Mouse (Mus musculus): ENCODE data around the gene 6820408C15Rik.
"Not testable (repeated sequence)": the region's sequence is repeated elsewhere in the genome, so short reads cannot be mapped to it uniquely, and the experiment has no call there.

The 6820408C15Rik gene

DNA sequence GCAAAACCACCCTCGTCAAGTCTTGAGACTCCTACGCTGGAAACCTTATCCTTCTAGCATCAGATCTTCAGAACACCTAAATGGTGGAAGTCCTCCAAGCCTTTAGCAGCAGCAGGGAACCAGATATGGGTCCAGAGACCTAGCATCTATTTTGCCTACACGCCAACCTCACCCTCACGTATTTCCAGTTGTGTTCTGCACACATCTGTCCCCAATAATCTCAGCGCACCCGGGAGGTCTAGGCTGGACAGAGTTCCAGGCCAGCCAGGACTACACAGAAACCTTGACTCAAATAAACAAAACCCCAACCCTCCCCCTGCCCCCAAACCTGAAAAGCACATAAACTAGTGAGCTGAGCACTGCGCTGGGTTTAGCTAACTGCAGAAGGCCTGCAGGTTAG, 3.9 kb upstream of the 6820408C15Rik start:
- DNase-seq (ENCODE audit: low read depth) = no peak

DNA sequence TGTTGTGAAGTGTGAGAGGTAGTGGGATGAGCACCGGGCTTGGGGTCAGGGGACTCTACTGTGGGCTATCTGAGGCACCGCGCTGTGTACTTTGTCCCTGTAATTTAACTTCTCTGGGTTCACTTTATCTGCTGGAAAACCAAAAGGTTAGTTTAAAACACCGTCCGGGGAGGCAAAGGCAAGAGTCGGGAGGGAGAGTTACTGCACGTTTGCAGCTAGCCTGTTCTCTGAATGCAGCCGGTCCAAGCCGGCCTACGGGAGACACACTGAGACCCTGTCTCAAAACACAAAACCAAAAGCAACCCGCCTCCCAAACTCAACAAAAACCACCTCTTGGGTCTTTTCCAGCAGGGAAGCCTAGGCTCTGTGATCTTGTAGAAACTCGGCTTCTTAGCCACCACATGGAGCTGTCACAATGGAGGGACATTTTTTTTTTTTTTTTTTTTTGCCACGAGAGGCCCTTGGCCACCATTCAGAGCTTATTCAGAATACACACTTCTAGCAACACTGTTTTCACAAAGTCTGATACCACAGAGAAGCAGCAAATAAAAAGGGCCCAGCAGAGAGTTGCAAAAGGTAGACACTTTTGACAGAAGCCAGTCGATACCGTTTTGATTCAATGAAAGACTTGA, 2.7 kb upstream of the 6820408C15Rik start:
- no peak for DNase-seq (ENCODE audit: low read depth)

DNA sequence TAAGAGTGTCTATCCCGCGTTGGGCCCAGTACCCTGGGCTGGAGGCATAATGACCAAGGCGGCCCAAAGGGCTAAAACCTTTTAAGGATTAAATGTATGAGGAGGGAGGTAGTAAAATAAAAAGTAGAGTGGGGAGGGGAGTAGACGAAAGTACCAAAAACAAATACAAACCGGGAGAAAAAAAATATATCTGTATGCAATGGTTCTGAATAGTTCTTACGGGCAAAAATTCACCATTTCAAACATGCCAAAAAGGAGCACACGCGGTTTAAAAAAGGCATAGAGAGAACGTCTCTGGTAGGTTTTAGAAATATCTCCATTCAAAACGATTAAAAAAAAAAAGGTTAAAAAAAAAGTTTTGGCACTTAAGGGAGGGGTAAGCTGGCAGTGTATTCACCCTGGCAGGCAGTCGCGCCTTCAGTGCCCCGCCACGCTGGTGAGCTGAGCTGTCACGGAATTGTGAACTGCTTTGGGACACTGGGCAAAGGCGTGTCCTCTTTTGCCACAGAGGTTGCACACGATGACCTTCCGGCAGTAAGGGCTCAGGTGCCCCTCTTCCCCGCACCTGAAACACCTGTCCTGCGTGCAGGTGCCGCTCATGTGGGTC, 2.1 kb upstream of the 6820408C15Rik start:
- DNase-seq (ENCODE audit: low read depth) = no peak

DNA sequence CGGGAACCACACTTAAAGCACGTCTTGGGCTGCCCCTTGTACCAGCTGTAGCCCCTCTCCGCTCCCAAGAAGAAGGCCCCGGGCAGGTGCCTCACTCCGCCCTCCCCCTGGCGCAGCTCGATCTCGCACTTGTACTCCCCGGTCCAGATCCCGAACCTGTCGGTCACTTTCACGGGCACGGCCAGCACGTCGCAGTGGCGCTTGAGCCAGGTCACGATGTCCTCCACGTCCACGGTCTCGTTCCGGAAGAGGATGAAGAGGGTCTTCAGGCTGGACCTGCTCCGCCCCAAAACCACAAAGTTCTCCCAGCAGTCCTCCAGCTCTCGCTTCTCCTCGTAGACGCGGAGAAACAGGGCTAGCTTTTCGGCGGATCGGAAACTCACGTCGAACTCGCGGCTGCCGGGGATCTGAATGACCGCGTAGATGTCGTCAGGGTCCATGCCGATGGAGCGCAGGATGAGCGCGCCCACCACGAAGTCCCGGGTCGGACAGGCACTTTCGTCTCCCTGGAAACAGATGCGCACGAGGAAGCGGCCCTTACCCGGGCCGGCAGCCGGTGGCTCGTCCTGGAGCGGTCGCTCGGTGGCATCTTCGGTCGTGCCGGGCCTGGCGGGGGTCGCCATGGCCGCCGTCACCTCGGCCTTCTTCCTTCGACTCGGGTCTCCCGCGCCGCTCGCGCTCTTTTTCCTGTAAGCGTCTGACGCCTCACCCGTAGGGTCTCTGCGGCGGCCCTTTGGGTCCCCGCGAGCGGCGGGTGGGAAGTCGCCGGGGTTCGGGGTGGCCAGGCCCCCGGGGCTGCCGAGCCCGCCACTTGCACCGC, 1.4 kb upstream of the 6820408C15Rik start:
- no peak for DNase-seq (ENCODE audit: low read depth)

DNA sequence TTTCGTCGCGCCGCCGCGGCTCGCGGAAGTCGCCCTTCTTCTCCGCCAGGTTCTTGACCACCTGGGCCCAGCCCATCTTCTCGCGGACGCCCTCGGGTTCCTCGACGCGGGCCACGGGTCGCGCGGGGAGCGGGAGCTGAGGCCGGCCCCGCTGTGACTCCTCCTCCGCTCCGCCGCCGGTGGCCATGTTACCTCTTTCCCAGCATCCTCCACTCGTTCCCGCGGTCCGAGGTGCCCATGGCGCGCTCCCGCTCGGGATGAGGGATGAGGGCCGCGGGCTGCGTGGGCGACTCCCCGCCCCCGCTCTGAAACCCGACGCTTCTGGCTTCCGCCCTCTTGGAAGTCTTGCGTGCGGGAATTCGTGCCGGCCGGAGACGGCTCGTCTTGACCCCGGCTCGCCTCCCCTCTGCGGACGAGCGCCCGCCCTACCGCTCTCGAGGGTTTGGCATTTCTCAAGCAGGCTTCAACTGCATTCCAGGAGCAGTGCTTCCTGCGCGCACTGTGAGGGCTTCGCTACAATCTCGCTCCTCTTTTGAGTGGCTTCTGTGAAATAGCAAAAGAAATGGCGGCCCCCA, 709 bp upstream of the 6820408C15Rik start, which contains the start of gene Zcchc3:
Zcchc3 (minus strand) TSS at position 437 of the 575 bp plus-strand sequence.
- no peak for DNase-seq (ENCODE audit: low read depth)

DNA sequence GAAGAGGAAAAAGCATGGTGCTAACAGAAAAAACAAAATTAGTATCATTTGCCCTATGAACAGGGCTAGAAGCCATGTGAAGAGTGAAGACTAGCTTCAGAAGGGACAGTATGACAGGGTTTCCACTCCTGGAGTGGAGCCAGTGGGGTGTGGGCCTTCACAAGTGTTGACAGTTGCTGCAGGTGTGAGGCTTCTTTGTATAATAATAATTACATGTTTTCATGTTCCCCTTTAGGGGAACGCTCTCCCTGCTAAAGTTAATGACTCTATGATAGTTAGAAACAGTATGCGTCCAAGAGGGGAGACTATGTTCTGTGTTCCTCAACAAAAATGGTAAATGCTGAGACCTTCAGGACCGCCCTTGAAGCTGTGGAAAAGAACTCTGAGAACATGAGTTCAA, 399 bp downstream of the 6820408C15Rik start:
- no peak for DNase-seq (ENCODE audit: low read depth)

DNA sequence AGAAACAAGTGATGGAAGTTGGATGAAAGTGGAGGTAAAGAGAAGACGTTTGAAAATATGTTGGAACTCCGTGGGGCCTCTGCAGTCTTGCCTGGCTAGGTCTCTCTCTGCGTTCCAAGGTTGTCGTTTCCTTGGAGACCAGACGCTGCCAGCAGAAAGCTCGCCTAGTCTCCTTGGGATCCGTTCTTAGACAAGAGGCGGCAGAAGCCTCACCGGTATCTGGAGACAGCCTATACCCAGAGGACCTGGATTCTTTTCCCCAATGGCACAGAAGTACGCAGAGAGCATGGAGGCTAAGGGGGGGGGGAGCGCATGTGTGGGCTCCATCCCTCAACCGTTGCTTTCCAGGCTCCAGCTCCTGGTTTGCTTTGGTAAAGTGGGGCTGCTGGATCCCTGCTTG, 12.1 kb downstream of the 6820408C15Rik start:
- DNase-seq (ENCODE audit: low read depth) = no peak

DNA sequence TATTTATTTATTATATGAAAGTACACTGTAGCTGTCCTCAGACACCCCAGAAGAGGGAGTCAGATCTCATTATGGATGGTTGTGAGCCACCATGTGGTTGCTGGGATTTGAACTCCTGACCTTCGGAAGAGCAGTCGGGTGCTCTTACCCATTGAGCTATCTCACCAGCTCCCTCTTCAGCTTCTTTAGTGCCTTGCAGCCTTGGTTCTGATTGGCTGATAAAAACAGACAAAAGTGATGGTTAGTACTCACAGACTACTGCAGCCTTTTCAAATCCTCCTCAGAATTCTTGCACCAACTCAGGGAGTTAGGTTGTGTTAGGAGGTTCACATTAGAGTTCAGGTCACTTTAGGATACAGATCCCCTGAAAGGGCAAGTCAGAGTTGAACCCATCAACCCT, 13.1 kb downstream of the 6820408C15Rik start:
- not testable (repeated sequence) for DNase-seq (ENCODE audit: low read depth)

DNA sequence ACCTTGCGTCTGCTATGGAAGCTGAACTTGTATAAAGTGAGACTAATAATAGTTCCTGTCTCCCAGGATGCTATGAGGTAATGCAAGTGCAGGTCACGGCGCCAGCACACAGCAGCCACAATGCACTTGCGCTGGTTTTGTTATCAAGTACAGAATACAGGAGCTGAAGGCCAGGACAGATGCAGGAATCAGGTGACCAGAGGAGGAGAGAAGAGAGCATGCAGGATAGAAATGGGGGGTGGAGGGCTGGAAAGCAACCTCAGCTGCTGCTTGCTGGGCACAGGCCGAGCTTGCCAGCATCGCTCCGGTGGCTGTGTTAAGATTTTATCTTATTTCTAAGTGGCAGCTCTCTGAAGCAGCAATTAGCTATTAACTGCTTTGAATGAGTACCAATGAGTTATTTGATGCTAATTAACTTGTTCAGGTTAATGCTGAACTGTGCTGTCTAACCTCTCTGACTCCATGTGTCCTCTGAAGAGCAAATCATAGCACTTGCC, 21.1 kb downstream of the 6820408C15Rik start:
- DNase-seq (ENCODE audit: low read depth) = no peak

DNA sequence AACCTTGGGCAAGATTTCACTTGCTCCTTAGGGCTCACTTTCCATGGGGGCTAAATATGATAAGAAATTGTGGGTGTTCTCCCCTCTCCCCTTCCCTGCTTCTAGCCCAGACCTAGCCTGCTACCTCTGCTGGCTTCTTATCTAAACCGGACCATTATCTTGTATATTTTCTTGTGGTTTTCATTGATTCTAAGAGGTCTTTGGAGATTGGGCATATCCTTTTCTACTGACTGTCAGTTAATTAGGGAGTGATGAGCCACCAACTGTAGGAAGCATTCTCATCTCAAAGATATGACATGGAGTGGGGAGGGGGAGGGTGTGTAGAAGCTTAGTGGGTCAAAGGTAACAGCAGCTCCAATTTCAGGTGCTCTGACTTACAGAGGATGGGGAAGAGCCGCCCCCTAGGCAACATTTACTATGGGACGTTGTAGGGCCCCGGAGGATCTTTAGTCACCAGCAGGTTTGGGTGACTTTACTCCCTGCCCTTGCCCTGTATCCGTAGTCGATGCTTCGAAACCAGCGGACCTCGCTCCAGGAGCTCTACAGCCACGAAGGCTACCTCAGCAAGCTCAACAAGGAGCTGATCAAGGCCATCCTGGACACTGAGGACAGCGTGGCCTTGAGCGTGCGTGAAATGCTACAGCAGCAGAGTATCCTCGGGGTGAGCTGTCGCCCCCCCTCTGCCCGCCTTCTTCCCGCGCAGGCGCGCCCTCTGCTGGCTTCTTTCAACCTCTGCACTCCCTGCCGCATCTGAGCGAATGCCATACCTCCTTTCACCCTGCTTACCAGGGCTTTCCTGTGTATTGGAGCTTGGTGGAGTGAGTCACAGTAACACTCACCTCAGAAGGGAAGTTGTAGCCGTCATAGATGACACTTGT, 21.8 kb downstream of the 6820408C15Rik start:
- peak; percentile 27 for DNase-seq (ENCODE audit: low read depth)

DNA sequence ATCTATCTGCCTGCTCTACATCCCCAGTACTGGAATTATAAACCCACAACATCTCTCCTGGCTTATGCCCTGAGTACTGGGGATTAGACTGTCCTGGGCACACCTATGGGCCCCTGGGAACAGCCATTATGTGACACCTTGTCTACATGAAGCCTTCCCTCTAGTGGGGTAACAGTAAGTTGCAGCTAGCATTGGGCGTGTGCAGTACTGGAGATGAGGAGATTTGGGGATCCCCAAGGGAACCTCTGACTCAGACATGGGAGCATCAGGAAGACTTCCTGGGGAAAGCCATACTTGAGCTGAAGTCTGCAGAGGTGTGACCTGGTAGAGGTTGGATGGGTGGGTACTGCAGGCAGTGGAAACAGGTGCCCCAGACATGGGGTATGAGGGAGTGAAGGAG, 23.6 kb downstream of the 6820408C15Rik start:
- no peak for DNase-seq (ENCODE audit: low read depth)

DNA sequence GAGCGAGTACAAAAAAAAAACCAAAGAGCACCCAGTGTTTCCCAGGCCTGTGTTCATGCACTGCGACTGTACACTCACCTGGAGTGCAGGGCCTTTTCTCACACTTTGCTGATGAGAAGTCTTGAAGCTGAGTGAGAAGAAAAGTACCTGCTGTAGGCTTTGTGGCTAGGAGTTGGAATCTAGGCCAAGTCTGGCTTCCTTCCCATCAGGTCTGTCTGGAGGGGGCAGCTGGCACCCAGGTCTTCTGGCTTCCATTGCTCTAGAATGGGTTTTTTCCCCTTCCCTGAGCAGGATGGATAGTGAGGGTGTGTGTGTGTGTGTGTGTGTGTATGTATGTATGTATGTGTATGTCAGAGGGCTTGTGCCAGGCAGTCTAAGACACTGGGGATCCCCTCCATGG, 24.4 kb downstream of the 6820408C15Rik start:
- DNase-seq (ENCODE audit: low read depth) = no peak

DNA sequence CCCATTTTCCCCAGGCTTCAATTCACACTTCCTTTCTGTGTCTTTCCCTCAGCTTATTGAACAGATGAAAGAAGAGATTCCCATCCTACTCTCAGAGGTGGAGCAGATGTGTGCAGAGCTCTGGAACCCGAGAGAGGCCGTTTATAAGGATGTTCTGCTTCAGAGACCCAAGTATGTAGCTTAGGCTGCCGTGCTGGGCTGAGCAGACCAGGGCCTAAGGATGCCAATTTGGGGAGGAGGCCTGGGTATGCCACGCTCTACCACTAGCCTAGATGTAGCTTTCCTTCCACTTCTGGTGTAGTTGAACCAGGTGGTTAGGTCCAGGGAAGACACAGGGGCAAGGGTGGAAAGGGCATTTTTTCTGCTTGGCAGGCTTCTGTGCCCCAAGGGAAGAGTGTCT, 26.9 kb downstream of the 6820408C15Rik start:
- no peak for DNase-seq (ENCODE audit: low read depth)

DNA sequence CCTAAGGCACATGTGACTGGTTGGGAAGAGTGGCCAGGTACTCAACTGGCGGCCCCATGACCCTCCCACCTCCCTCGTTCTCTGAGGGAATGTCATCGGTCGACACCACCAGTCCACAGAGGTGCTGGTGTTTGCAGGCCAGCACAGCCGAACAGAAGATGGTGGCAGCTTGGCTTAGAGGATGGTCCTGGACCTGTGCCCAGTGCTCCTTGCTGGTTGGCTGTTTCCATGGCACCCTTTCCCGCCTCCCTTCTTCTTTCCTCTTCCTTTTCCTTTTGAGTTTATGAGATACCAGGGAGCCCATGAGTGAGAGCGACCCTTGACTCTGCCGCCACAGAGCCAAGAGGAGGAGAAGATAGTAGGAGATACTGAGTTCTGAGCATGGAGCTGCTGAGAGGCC, 27.9 kb downstream of the 6820408C15Rik start:
- no peak for DNase-seq (ENCODE audit: low read depth)

DNA sequence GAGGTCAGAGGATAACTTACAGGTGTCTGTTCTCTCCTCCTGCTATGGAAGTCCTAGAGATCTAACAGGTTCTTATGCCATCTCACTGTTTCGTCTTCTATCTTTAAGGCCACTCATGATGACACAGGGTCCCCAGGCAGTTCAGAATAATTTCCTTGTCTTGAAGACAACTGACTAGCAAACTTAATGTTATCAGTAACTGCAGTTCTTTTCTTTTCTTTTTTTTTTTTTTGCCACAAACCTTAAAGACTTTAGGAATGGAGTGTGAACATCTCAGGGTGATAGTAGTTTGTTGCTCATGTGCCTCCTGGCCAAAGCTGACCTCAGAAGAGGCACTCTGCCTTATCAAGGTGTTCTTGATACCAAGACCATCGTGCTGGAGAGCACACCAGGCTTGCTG, 31.3 kb downstream of the 6820408C15Rik start:
- no peak for DNase-seq (ENCODE audit: low read depth)

DNA sequence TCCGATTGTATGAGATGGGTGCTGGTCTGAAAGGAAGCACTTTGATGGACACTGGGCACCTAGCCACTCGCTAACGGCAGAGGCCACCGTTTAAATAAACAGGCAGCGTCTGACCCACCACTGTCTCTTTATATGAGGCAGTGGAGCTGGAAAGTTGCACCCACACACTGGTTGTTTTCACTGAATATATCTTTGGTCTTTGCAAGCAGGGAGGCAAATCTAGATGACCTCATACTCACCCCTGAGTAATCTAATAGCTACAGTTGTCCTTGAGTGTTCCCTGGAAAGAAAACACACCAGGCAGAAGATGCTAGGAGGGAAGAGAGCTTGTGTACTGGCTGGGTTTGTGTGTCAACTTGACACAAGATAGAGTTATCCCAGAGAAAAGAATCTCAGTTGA, 32.1 kb downstream of the 6820408C15Rik start:
- no peak for DNase-seq (ENCODE audit: low read depth)

DNA sequence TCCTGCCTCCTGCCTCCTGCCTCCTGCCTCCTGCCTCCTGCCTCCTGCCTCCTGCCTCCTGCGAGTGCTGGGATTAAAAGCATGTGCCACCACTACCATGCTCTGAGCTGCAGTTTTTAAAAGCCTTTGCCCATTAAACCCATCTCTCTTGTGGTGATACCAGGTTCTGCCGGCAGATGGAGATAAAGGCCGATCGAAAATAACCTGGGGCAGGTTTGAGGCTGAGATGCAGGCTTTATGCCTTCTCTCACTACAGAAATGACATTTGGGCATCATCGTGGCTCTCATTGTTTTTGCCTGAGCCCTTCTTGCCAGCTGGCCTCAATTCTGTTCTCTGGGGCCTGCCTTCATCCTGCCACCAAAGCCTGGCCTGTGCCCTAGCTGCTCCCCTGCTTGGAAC, 34.9 kb downstream of the 6820408C15Rik start:
- peak; percentile 15 for DNase-seq (ENCODE audit: low read depth)

DNA sequence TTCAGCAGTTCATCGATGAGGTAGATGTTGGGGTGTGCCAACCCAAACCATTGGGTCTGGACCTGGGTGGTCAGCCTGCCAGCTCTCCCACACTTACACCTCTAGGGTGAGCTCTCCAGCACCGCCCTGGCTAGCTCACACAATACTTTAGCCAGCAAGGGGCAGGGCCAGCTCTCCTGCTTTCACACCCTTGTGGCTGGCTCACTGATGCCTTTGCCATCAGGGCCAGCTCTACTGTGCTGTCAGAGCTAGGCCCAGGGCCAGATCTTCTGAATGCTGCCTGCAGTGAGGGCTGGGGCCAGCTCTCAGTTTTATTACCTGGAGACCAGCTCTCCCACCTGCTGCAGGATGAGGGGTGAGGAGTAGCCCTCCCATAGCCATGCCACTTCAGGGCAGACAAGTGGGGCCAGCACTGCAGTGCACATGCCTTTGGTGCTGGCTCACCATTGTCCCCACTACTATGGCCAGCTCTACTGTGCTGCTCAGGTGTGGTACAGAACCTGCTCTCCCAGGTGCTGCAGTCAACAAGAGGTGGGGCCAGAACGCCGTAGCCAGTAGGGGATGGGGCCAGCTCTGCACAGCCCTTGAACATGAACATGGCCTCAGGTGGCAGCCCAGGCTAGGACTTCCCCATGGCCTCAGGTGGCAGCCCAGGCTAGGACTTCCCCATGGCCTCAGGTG, 36.9 kb downstream of the 6820408C15Rik start:
- no peak for DNase-seq (ENCODE audit: low read depth)

DNA sequence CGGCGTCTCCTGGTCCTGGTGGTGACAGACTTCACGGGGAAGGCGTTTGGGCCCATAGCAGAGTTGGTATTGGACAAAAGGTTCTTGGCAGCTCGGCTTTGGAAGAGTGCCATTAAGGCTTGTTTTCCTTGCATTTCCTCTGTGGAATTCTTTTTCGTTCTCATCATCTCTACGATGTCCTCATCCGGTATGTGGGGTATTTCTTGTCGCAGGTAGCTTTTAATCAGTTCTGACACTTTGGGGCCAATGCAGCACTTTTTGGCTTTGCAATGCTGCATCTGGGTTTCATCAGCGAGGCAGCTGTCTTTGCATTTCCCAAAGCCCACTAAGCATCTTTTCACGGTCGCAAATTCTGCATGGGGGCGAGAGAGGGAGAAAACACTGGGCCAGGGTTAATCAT, 43.9 kb downstream of the 6820408C15Rik start:
- no peak for DNase-seq (ENCODE audit: low read depth)

DNA sequence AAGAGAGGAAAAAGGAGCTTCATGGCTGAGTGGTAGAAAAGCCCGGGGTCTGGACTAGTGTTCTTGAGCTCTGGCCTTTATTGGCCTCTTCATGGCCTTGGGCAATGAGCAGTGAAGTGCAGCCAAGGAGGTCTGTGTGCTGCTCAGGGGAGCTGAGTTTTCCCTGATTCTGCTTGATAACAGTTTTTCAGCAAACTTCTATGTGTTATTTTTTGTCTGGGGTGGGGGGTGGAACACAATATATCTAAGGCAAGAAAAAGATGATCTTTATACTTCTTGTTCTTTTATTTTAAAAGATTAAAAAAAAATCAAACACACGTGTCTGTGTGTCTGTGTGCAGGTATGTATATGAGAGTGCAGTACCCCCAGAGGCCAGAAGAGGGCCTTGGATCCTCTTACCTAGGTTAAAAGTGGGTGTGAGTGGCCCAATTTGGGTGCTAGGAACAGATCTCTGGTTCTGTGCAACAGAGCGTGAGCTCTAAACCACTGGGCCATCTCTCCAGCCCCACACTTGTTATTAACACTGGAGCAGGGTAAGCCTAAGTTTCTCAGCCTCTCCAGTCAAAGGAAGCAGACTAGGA, 49.3 kb downstream of the 6820408C15Rik start, which contains the start of gene Defb23:
Defb23 (minus strand) TSS at position 51 of the 581 bp plus-strand sequence.
- no peak for DNase-seq (ENCODE audit: low read depth)

DNA sequence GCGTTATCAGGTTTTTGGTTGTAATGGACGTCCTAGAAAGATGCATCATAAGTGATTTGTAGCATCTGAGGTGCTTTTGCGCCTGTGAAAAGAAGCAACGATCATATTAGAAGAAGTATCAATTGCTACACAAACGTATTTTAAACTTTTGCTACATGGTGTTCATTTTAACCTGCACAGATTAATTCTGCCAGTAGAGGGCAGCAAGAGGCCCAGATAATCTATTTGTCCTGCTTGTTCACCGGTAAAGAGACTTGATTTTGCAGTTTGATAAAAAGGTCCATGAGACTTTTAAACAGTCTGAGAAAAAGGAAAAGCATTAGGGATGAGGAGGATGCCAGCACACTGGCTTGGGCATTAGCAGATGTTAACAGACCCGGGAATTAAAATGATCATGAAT, 55.6 kb downstream of the 6820408C15Rik start:
- peak; percentile 23 for DNase-seq (ENCODE audit: low read depth)

Measured in fibroblast of lung, adult 2 months (primary cell).